Mouse (Mus musculus) embryonic facial prominence, embryonic 11.5 days (tissue): ENCODE measurements around the gene Gm21767. TPM values are rescaled to one million over a fixed set of nuclear protein-coding genes. Genes with fewer than 3 reads are reported as not detected.
"Not testable (repeated sequence)": the region's sequence is repeated elsewhere in the genome, so short reads cannot be mapped to it uniquely, and the experiment has no call there.

ENCODE experiments used
- ATAC-seq: fragments of 200-750 bp; cut with Nextera tagmentation; replicated peaks from 2 replicates; pipeline ENCODE4 v1.8.0; 2017; ENCODE audit warnings: low read depth; ENCODE audit not compliant: insufficient number of reproducible peaks, low FRiP score, low TSS enrichment
- DNase-seq: peaks from one replicate; pipeline ENCODE4 v3.0.0-alpha.2; 2015; ENCODE audit warnings: low spot score
- H3K27ac ChIP-seq: fragments of 300-500 bp; sonication (generic); replicated peaks from 2 replicates; pipeline ENCODE4 v1.5.1; 2014; ENCODE audit warnings: mild to moderate bottlenecking, low read depth, low read length, control low read depth
- H3K27me3 ChIP-seq: fragments of 300-500 bp; sonication (generic); 2 replicates; pipeline ENCODE4 v1.6.1; 2014; ENCODE audit warnings: mild to moderate bottlenecking, low read length, moderate library complexity, mixed read lengths; ENCODE audit not compliant: control insufficient read depth, insufficient read depth
- H3K36me3 ChIP-seq: fragments of 300-500 bp; sonication (generic); replicated peaks from 2 replicates; pipeline ENCODE4 v1.6.1; 2014; ENCODE audit warnings: low read depth, mild to moderate bottlenecking, low read length, moderate library complexity, mixed read lengths; ENCODE audit not compliant: control insufficient read depth, insufficient read depth
- H3K4me1 ChIP-seq: fragments of 300-500 bp; sonication (generic); 2 replicates; pipeline ENCODE4 v1.6.1; 2014; ENCODE audit warnings: low read length, mixed read lengths; ENCODE audit not compliant: control insufficient read depth, insufficient read depth
- H3K4me2 ChIP-seq: fragments of 300-500 bp; sonication (generic); 2 replicates; pipeline ENCODE4 v1.6.1; 2014; ENCODE audit warnings: low read depth, mild to moderate bottlenecking, control low read depth, low read length, moderate library complexity
- H3K4me3 ChIP-seq: fragments of 300-500 bp; sonication (generic); 2 replicates; pipeline ENCODE4 v1.5.1; 2014; ENCODE audit warnings: low read depth, low read length, control low read depth
- H3K9ac ChIP-seq: fragments of 300-500 bp; sonication (generic); replicated peaks from 2 replicates; pipeline ENCODE4 v1.6.1; 2014; ENCODE audit warnings: mild to moderate bottlenecking, control low read depth, low read length
- H3K9me3 ChIP-seq: fragments of 300-500 bp; sonication (generic); replicated peaks from 2 replicates; pipeline ENCODE4 v1.6.1; 2016; ENCODE audit warnings: mild to moderate bottlenecking, low read length, inconsistent platforms, mixed read lengths; ENCODE audit not compliant: control insufficient read depth
- WGBS: fragments of 180-500 bp; shearing (Covaris S2); extraction: QIAGEN DNeasy Blood & Tissue Kit; methylation state at CpG from one replicate; pipeline ENCODE4 v1.1.7; 2014; 5-methylcytosine and 5-hydroxymethylcytosine counted together
- polyA plus RNA-seq: library from polyadenylated mRNA; unstranded; fragments of >200 nt; fragmentation: Nextera tagmentation; extraction: Ambion mirVana; gene quantifications from 2 replicates; pipeline ENCODE4 v1.2.1, GENCODE M21; 2014

The Gm21767 gene
- not detected in 2 replicates for polyA plus RNA-seq

DNA sequence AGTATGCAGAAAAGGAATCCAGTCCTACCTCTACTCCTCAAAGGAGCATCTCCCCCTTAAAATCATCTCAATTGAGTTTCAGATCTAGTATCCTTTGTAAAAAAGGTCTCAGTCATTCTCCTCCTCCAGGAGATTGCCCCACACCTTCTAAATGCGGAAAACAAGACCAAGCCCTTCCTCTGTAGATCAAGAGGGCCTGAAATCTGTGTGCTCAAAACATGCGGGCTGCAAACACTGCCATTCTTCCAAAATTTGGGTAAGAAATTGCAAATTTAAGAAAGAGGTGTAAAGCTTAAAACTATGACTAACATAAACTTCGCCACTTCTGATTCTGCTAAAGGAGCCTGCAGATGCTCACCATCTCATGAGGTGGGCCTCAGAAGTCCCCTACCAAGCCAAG, at the start of gene Gm21767:
Gene Gm21767 (plus strand): TSS at position 301 of the 400 bp plus-strand sequence.
- H3K4me3 ChIP-seq, H3K9me3 ChIP-seq, ATAC-seq, H3K27me3 ChIP-seq, DNase-seq, H3K4me1 ChIP-seq, H3K36me3 ChIP-seq, H3K9ac ChIP-seq, H3K27ac ChIP-seq, H3K4me2 ChIP-seq: not testable (repeated sequence)
- WGBS, result no CpG with 5 or more reads among the region's 3 CpGs
